Mouse (Mus musculus) liver, adult (tissue): Measurements from ENCODE around the gene Gm5152.
"Not testable (repeated sequence)": the region's sequence is repeated elsewhere in the genome, so short reads cannot be mapped to it uniquely, and the experiment has no call there.

Experiments
- GATA4 ChIP-seq: IDR thresholded peaks from 2 replicates; pipeline ENCODE4 v1.6.1; 2014; ENCODE audit warnings: mild to moderate bottlenecking, low read length; ENCODE audit not compliant: insufficient replicate concordance

The Gm5152 gene

DNA sequence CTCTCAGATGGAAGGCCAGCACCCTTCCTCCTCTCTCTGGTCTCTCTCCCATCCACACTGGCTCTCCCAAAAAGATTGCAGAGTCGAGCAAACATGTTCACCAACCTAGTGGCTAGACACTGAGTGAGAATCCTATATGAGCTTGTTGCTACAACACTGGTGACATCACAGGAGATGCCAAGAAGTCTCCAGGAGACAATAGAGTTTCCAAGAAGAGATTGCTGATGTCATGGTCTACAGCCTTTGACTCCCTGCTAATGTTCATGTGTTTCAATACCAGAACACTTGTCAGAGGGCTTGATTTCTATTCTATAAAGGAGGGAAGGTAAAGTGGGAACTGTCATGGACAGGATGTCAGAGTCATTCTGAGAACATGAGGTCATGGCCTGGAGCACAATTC lies at the start of gene Gm5152:
Gm5152 (minus strand) TSS at position 101 of the 400 bp plus-strand sequence.
- TF ChIP-seq GATA4: not testable (repeated sequence)

DNA sequence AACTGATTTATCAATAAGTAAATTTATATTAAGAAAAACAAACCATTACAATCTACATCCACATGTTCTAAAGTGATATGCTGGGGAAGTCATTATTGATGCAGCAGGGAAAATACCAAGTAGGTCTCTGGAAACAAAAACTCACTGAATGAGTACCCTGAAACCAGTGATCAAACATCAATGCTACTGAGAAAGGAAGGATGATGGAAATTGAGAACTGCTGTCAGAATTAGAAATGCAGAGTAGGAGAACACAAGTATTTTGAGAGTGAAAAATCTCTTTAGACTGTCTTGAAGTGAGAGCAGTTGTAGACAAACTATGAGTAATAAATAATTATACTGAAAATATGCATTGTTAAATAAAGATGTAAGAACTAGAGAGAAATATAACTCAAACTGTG lies 26.0 kb downstream of the Gm5152 start:
- no peak for TF ChIP-seq GATA4

DNA sequence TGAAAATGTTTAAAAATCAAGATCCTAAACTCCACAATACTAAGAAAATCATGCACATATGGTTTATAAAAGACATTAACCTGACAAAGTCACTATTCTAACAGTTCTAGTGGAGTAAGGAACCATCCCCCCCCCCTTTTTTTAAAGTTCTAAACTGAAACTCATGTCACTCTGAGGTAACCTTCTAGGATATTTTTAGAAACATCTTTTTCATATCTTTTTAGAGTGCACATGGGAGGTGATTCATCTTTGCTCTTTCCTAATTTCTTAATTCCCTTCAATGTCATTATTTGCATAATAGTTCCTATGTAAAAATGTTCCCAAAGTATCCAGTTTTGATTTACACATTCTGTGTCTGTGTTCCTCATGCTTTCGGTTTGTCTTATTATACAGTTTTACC lies 43.3 kb downstream of the Gm5152 start:
- TF ChIP-seq GATA4: no peak

DNA sequence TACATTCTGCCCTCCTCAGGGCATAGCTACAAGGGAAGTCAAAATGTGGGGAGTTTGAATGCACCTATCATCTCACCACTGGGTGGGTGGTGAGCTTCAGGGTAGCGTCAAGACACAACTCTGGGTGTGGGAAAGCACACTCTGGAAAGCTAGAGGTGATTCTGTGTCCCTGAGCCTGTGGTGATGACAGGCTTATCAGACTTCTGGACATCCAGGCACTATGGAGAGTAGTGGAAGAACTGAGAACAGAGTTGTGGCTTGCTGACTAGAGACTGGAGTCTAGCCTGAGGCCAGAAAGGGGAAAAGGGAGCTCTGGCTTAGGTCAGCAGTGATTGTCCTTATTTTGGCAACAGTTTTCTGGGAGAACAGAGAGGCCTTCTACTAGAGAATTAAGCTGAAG lies 49.4 kb downstream of the Gm5152 start:
- no peak for TF ChIP-seq GATA4
